Mouse (Mus musculus) liver, embryonic 14.5 days (tissue): ENCODE data around the gene Pirb. TPM values are rescaled to one million over a fixed set of nuclear protein-coding genes. Genes with fewer than 3 reads are reported as not detected.
A peak's percentile ranks its signal among the peaks of the same experiment; 100 is the strongest.
"Not testable (repeated sequence)": the region's sequence is repeated elsewhere in the genome, so short reads cannot be mapped to it uniquely, and the experiment has no call there.

Source experiments
- ATAC-seq: fragments of 200-750 bp; cut with Nextera tagmentation; 2 replicates; pipeline ENCODE4 v1.8.0; 2017; ENCODE audit warnings: moderate number of reproducible peaks, mild to moderate bottlenecking, moderate library complexity; ENCODE audit not compliant: insufficient read depth
- DNase-seq, 3 experiments: peaks; one replicate each; pipeline ENCODE4 v3.0.0-alpha.2; 2012 to 2013; ENCODE audit warnings: low read depth in 3 of 3, low spot score in 3 of 3
- H3K27ac ChIP-seq: fragments of 300-500 bp; sonication (generic); 2 replicates; pipeline ENCODE4 v1.5.1; 2014; ENCODE audit warnings: moderate library complexity, mild to moderate bottlenecking, control low read depth, inconsistent platforms
- H3K27me3 ChIP-seq: fragments of 300-500 bp; sonication (generic); 2 replicates; pipeline ENCODE4 v1.6.1; 2014; ENCODE audit warnings: mild to moderate bottlenecking, low read length, moderate library complexity; ENCODE audit not compliant: control insufficient read depth, insufficient read depth
- H3K36me3 ChIP-seq: fragments of 300-500 bp; sonication (generic); replicated peaks from 2 replicates; pipeline ENCODE4 v1.6.1; 2014; ENCODE audit warnings: low read depth; ENCODE audit not compliant: control insufficient read depth, insufficient read depth
- H3K4me1 ChIP-seq, 2 experiments: fragments of 200-500 bp in 1 of 2; fragments of 300-500 bp in 1 of 2; sonication (generic) in 1 of 2; replicated peaks; 2 replicates each; pipeline ENCODE4 v1.6.1; 2012 to 2014; ENCODE audit warnings: antibody characterized with exemption in 1 of 2, inconsistent platforms in 1 of 2, low read length in 1 of 2; ENCODE audit not compliant: control insufficient read depth in 2 of 2, insufficient read depth in 2 of 2
- H3K4me2 ChIP-seq: fragments of 300-500 bp; sonication (generic); 2 replicates; pipeline ENCODE4 v1.6.1; 2014; ENCODE audit warnings: low read depth, mild to moderate bottlenecking, control low read depth, moderate library complexity
- H3K4me3 ChIP-seq, 2 experiments: fragments of 200-500 bp in 1 of 2; fragments of 300-500 bp in 1 of 2; sonication (generic) in 1 of 2; 2 replicates each; pipeline ENCODE4 v1.5.1; 2012 to 2014; ENCODE audit warnings: low read depth in 2 of 2, low read length in 2 of 2, mild to moderate bottlenecking in 2 of 2, control low read depth in 1 of 2, inconsistent platforms in 1 of 2, moderate library complexity in 1 of 2; ENCODE audit not compliant: insufficient read depth in 1 of 2
- H3K9ac ChIP-seq: fragments of 300-500 bp; sonication (generic); replicated peaks from 2 replicates; pipeline ENCODE4 v1.6.1; 2014; ENCODE audit warnings: mild to moderate bottlenecking, control low read depth, moderate library complexity
- H3K9me3 ChIP-seq: fragments of 300-500 bp; sonication (generic); 2 replicates; pipeline ENCODE4 v1.6.1; 2016; ENCODE audit warnings: low read length, mixed read lengths; ENCODE audit not compliant: control insufficient read depth
- CTCF ChIP-seq: IDR thresholded peaks from 2 replicates; pipeline ENCODE4 v1.5.1; 2016; ENCODE audit warnings: antibody characterized with exemption, low read depth, control low read depth
- EP300 ChIP-seq: IDR thresholded peaks from 2 replicates; pipeline ENCODE4 v1.6.1; 2016; ENCODE audit warnings: antibody characterized with exemption, low read depth
- WGBS: fragments of 180-500 bp; shearing (Covaris S2); extraction: QIAGEN DNeasy Blood & Tissue Kit; methylation state at CpG from one replicate; pipeline ENCODE4 v1.1.7; 2014; ENCODE audit not compliant: insufficient replicate concordance; 5-methylcytosine and 5-hydroxymethylcytosine counted together
- polyA plus RNA-seq, 2 experiments: library from polyadenylated mRNA; depleted of rRNA in 1 of 2; stranded (reverse) in 1 of 2; unstranded in 1 of 2; fragments of >200 nt; fragmentation: Nextera tagmentation in 1 of 2; extraction: Ambion mirVana in 1 of 2; gene quantifications; 2 replicates each; pipeline versions ENCODE4 v1.2.1 to v1.2.3; 2012 to 2014

Gene Pirb
- polyA plus RNA-seq, 2 experiments = 1.6 to 2.2 TPM

DNA sequence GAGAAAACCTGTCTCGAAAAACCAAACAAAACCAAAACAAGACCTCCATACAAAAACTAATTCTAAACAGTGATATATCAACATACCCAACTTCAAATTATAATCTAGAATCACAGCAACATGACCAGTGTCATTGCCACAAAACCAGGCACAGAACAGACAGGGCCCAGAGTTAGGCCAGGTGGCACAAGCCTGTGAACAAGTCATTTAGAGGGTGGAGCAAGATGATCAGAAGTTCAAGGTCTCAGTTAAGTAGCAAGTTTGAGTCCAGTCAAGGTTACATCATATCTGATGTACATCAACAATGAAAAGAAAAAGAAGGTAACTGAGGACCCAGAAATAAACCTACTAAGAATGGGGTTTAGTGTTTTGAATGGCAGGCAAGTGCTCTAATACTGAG is 11.2 kb downstream of the Pirb start:
- Histone ChIP-seq H3K9me3 (no peaks in the 10 kb centered on the region), H3K9ac (no peak overlapping the region), H3K4me2 (no peak overlapping the region), H3K36me3 (peaks cover 32% of the 10 kb centered on the region), H3K27me3 (no peaks in the 10 kb centered on the region), H3K4me3 (no peak overlapping the region), H3K4me1 (peaks cover 5 to 10% of the 10 kb centered on the region in 2 experiments; a peak in 2 of 4 replicates), H3K27ac (no peak overlapping the region)
- ATAC-seq = no peak
- 42% methylated on average over 1 of the region's 1 CpGs for WGBS
- DNase-seq = no peak
- TF ChIP-seq CTCF (no peak), EP300 (no peak)

DNA sequence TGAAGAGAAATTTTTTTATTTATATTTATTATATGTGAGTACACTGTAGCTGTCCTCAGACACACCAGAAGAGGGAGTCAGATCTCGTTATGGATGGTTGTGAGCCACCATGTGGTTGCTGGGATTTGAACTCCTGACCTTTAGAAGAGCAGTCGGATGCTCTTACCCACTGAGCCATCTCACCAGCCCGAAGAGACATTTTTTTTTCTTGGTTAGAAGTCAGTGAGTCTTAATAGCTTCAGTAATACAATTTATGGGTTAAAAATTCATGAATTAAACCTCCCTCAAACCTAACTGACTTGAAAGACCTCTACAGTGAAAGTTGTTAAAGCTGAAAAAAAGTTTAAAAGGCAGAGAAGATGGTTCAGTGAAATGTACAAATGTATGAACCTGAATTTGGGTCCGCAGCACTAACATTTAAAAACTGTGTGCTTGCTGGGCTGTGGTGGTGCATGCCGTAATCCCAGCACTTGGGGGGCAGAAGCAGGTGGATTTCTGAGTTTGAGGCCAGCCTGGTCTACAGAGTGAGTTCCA is 11.7 kb downstream of the Pirb start:
- peak; percentile 24; the same call in 1 of the 2 replicates for TF ChIP-seq CTCF
- Histone ChIP-seq H3K36me3 (peaks cover 32% of the 10 kb centered on the region), H3K4me1 (peaks cover 5 to 10% of the 10 kb centered on the region in 2 experiments; a peak in 2 of 4 replicates)
- H3K27me3 ChIP-seq, H3K4me3 ChIP-seq, H3K27ac ChIP-seq, DNase-seq, H3K4me2 ChIP-seq, H3K9ac ChIP-seq, H3K9me3 ChIP-seq: not testable (repeated sequence)
- peak; percentile 1; the same call in 1 of the 2 replicates for ATAC-seq
- WGBS = 23% methylated on average over 5 of the region's 5 CpGs

DNA sequence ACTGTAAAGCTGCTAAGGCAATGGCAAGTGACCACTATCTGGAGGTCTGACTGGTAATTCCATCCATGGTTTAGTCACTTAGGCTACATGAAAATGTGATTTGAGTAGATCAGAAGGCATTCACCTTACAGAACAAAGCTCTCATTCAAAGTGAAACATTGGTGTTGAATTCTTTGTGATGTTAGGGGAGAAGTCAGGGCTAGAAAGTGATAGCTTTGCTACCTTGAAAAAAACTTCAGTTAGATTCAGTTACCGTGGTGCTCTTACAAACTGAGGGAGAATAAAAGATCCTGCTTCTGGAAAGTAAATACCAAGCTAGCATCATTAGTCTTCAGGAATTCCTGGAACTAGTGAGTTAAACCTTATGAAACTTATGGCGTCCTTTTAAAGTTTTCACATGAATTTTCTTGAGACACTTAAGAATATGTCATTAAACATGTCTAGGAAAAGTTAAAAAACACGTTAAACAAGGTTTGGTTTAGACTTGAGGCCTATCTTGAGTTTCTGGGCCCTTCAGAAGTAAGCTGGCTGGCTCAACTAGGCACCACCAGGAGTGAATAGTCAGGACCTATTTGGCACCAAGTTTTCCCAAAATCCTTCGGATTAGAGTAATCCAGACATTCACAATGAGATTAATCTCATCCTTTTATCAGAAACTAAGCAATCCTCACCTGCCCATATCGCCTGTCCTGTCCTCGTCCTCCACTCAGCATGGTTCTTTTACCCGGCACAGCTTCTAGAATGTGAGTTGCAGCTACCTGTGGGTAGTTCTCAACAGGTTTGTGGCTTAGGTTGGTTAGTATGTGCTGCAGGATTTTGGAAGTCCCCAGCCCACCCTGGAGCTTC is 12.4 kb downstream of the Pirb start:
- H3K4me2 ChIP-seq = no peak overlapping the region
- peaks cover 5 to 10% of the 10 kb centered on the region in 2 experiments; a peak in 2 of 4 replicates for H3K4me1 ChIP-seq
- H3K36me3 ChIP-seq = peaks cover 32% of the 10 kb centered on the region
- no peaks in the 10 kb centered on the region for H3K27me3 ChIP-seq
- no peak overlapping the region for H3K27ac ChIP-seq
- TF ChIP-seq EP300 (no peak), CTCF (no peak)
- DNase-seq = no peak
- H3K4me3 ChIP-seq = no peak overlapping the region
- H3K9me3 ChIP-seq = no peaks in the 10 kb centered on the region
- H3K9ac ChIP-seq = no peak overlapping the region
- ATAC-seq = peak; percentile 4; the same call in 1 of the 2 replicates
- WGBS = 18% methylated on average over 7 of the region's 7 CpGs

DNA sequence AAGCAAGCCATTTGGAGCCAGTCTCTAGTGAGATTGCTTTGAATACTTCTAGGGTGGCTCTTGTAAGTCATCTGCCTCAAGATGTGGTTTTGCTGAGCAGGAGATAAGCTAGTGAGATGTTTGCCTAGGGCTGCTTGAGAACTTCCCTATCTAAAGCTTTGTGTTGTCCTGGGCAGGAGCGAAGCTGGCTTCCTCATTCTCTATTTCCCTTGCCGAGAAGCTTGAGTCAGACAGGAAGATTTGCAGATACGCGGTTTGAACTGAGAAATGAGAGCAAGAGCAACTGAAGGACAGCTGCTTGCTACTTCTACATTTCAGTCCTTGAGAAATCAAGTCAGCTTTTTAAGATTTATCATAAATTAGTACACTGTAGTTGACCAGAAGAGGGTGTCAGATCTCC is 13.2 kb downstream of the Pirb start:
- ATAC-seq (0 out of 2 replicates have a peak, but pooled peaks have one; percentile 1), DNase-seq (peak in 1 of 3 experiments; percentile 37)
- Histone ChIP-seq H3K27ac (peak overlapping the region; percentile 15), H3K9ac (no peak overlapping the region; the same call in 1 of the 2 replicates), H3K36me3 (peaks cover 32% of the 10 kb centered on the region), H3K4me3 (peak overlapping the region in 1 of 2 experiments; percentile 88; a peak in 1 of 4 replicates), H3K27me3 (no peaks in the 10 kb centered on the region), H3K9me3 (no peaks in the 10 kb centered on the region), H3K4me2 (peak overlapping the region; percentile 92), H3K4me1 (peaks cover 5 to 10% of the 10 kb centered on the region in 2 experiments; a peak in 2 of 4 replicates)
- TF ChIP-seq CTCF = no peak
- TF ChIP-seq EP300 = no peak
- 14% methylated on average over 4 of the region's 4 CpGs for WGBS

DNA sequence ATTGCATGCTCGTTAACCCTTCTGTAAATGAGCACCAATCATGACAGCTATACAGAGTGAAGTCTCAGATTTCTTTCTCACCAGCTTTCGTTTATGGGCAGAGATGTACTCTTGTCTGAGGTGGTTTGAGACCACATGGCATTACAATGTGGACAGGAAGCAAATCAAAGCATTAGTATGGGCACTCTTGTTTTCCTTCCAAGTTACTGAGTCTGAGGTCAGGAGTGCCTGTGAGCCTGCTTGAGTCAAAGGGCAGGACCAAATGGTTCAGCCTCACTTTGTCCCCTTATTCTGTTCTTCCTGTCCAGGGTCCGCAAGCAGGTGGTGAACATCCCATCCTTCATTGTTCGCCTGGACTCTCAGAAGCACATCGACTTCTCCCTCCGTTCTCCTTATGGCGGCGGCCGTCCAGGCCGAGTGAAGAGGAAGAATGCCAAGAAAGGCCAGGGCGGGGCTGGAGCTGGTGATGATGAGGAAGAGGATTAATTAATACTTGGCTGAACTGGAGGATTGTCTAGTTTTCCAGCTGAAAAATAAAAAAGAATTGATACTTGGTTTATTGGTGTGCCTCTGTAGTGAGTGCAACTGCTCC is 13.8 kb downstream of the Pirb start:
- Histone ChIP-seq H3K4me3 (peak overlapping the region; percentile 88 to 99), H3K27ac (peak overlapping the region; percentile 27), H3K4me1 (peaks cover 5 to 10% of the 10 kb centered on the region in 2 experiments; a peak in 2 of 4 replicates), H3K4me2 (peak overlapping the region; percentile 92), H3K27me3 (no peaks in the 10 kb centered on the region), H3K9ac (peak overlapping the region; percentile 91), H3K9me3 (no peaks in the 10 kb centered on the region), H3K36me3 (peaks cover 32% of the 10 kb centered on the region)
- DNase-seq = no peak
- no peak for ATAC-seq
- 24% methylated on average over 11 of the region's 11 CpGs for WGBS
- TF ChIP-seq CTCF = no peak
- no peak for TF ChIP-seq EP300
